Mouse (Mus musculus): ENCODE measurements at regions not wholly inside any gene's neighbourhood (a gene's known extent, or its start where the extent isn't known, plus 50 kb on each side); places are given as distances from the start of the nearest gene placed in this dataset.

GRCm38 (mm10) chr12:10445738-10446137 is 55.2 kb downstream of the Rdh14 start:
- Histone ChIP-seq H3K4me2 (ENCODE audit: low read depth) (no peak overlapping the region), H3K9ac (no peak overlapping the region), H3K4me1 (ENCODE audit: insufficient read depth) (no peaks in the 10 kb centered on the region), H3K27ac (ENCODE audit: low read depth, low read length) (no peak overlapping the region), H3K4me3 (ENCODE audit: low read depth, low read length) (no peak overlapping the region), H3K9me3 (ENCODE audit: low read length) (no peaks in the 10 kb centered on the region), H3K27me3 (ENCODE audit: insufficient read depth, low read length) (no peaks in the 10 kb centered on the region), H3K36me3 (ENCODE audit: insufficient read depth) (no peaks in the 10 kb centered on the region)
- WGBS = 81% methylated on average over 1 of the region's 1 CpGs
- ATAC-seq = no peak
- no peak for DNase-seq
- TF ChIP-seq CTCF (IDR thresholded peaks at IDR 0.05; ENCODE audit: low read depth) = no peak

- Histone ChIP-seq H3K4me1 (ENCODE audit: insufficient read depth) (no peaks in the 10 kb centered on the region), H3K27ac (ENCODE audit: low read depth, low read length) (no peak overlapping the region), H3K9me3 (ENCODE audit: low read length) (no peaks in the 10 kb centered on the region), H3K4me3 (ENCODE audit: low read depth, low read length) (no peak overlapping the region), H3K9ac (no peak overlapping the region), H3K36me3 (ENCODE audit: insufficient read depth) (no peaks in the 10 kb centered on the region), H3K4me2 (ENCODE audit: low read depth) (no peak overlapping the region), H3K27me3 (ENCODE audit: insufficient read depth, low read length) (no peaks in the 10 kb centered on the region)
- DNase-seq = no peak
- no peak for ATAC-seq
- 91% methylated on average over 1 of the region's 1 CpGs for WGBS
- TF ChIP-seq CTCF (IDR thresholded peaks at IDR 0.05; ENCODE audit: low read depth) = no peak
These were observed 67.5 kb downstream of the Rdh14 start for GRCm38 (mm10) chr12:10457960-10458655.

- Histone ChIP-seq H3K4me2 (ENCODE audit: low read depth) (no peak overlapping the region), H3K4me1 (ENCODE audit: insufficient read depth) (no peaks in the 10 kb centered on the region), H3K27ac (ENCODE audit: low read depth, low read length) (no peak overlapping the region), H3K4me3 (ENCODE audit: low read depth, low read length) (no peak overlapping the region), H3K9me3 (ENCODE audit: low read length) (no peaks in the 10 kb centered on the region), H3K36me3 (ENCODE audit: insufficient read depth) (no peaks in the 10 kb centered on the region), H3K27me3 (ENCODE audit: insufficient read depth, low read length) (no peaks in the 10 kb centered on the region), H3K9ac (no peak overlapping the region)
- ATAC-seq (no peak), DNase-seq (no peak)
- TF ChIP-seq CTCF (IDR thresholded peaks at IDR 0.05; ENCODE audit: low read depth) = no peak
- 86% methylated on average over 7 of the region's 7 CpGs for WGBS
These were observed 71.2 kb downstream of the Rdh14 start for GRCm38 (mm10) chr12:10461796-10462195.

- no peak for ATAC-seq
- H3K4me3 ChIP-seq (ENCODE audit: low read depth, low read length) = no peak overlapping the region
- H3K27me3 ChIP-seq (ENCODE audit: insufficient read depth, low read length) = no peaks in the 10 kb centered on the region
- no peaks in the 10 kb centered on the region for H3K4me1 ChIP-seq (ENCODE audit: insufficient read depth)
- no peak overlapping the region for H3K4me2 ChIP-seq (ENCODE audit: low read depth)
- no peak for DNase-seq
- WGBS = 58% methylated on average over 3 of the region's 3 CpGs
- no peak overlapping the region for H3K27ac ChIP-seq (ENCODE audit: low read depth, low read length)
- H3K36me3 ChIP-seq (ENCODE audit: insufficient read depth) = no peaks in the 10 kb centered on the region
- H3K9ac ChIP-seq = no peak overlapping the region
- no peaks in the 10 kb centered on the region for H3K9me3 ChIP-seq (ENCODE audit: low read length)
- no peak for TF ChIP-seq CTCF (IDR thresholded peaks at IDR 0.05; ENCODE audit: low read depth)
These were observed 72.4 kb downstream of the Rdh14 start for GRCm38 (mm10) chr12:10462956-10463355.

GRCm38 (mm10) chr12:10473986-10474385 is 83.4 kb downstream of the Rdh14 start:
- no peak overlapping the region for H3K4me3 ChIP-seq (ENCODE audit: low read depth, low read length)
- no peak for TF ChIP-seq CTCF (IDR thresholded peaks at IDR 0.05; ENCODE audit: low read depth)
- H3K4me1 ChIP-seq (ENCODE audit: insufficient read depth) = no peaks in the 10 kb centered on the region
- 72% methylated on average over 1 of the region's 1 CpGs for WGBS
- DNase-seq (peak; percentile 1), ATAC-seq (no peak; the same call in 1 of the 2 replicates)
- H3K9me3 ChIP-seq (ENCODE audit: low read length) = no peaks in the 10 kb centered on the region
- H3K4me2 ChIP-seq (ENCODE audit: low read depth) = no peak overlapping the region
- H3K27ac ChIP-seq (ENCODE audit: low read depth, low read length) = no peak overlapping the region
- H3K9ac ChIP-seq = no peak overlapping the region
- no peaks in the 10 kb centered on the region for H3K27me3 ChIP-seq (ENCODE audit: insufficient read depth, low read length)
- no peaks in the 10 kb centered on the region for H3K36me3 ChIP-seq (ENCODE audit: insufficient read depth)

GRCm38 (mm10) chr12:10480781-10481180 is 90.2 kb downstream of the Rdh14 start:
- H3K9ac ChIP-seq = no peak overlapping the region
- 37% methylated on average over 1 of the region's 1 CpGs for WGBS
- no peaks in the 10 kb centered on the region for H3K9me3 ChIP-seq (ENCODE audit: low read length)
- H3K36me3 ChIP-seq (ENCODE audit: insufficient read depth) = no peaks in the 10 kb centered on the region
- no peak overlapping the region for H3K27ac ChIP-seq (ENCODE audit: low read depth, low read length)
- H3K4me3 ChIP-seq (ENCODE audit: low read depth, low read length) = no peak overlapping the region
- H3K4me2 ChIP-seq (ENCODE audit: low read depth) = no peak overlapping the region
- no peaks in the 10 kb centered on the region for H3K27me3 ChIP-seq (ENCODE audit: insufficient read depth, low read length)
- H3K4me1 ChIP-seq (ENCODE audit: insufficient read depth) = no peaks in the 10 kb centered on the region
- DNase-seq (no peak), ATAC-seq (no peak)
- no peak for TF ChIP-seq CTCF (IDR thresholded peaks at IDR 0.05; ENCODE audit: low read depth)

GRCm38 (mm10) chr12:10482294-10483010 is 91.9 kb downstream of the Rdh14 start:
- no peak overlapping the region for H3K27ac ChIP-seq (ENCODE audit: low read depth, low read length)
- no peak for DNase-seq

More at GRCm38 (mm10) chr12:10482294-10483010, 91.9 kb downstream of the Rdh14 start:
- H3K4me1 ChIP-seq (ENCODE audit: insufficient read depth) = no peaks in the 10 kb centered on the region
- H3K9me3 ChIP-seq (ENCODE audit: low read length) = no peaks in the 10 kb centered on the region
- H3K36me3 ChIP-seq (ENCODE audit: insufficient read depth) = no peaks in the 10 kb centered on the region
- H3K27me3 ChIP-seq (ENCODE audit: insufficient read depth, low read length) = no peaks in the 10 kb centered on the region
- no peak overlapping the region for H3K9ac ChIP-seq
- H3K4me2 ChIP-seq (ENCODE audit: low read depth) = no peak overlapping the region
- WGBS = 90% methylated on average over 4 of the region's 4 CpGs
- TF ChIP-seq CTCF (IDR thresholded peaks at IDR 0.05; ENCODE audit: low read depth) = no peak
- no peak for ATAC-seq
- no peak overlapping the region for H3K4me3 ChIP-seq (ENCODE audit: low read depth, low read length)
